Mouse (Mus musculus) G1E (cell line): ENCODE results near the gene Prokr2.

ENCODE experiments used
- CTCF ChIP-seq: IDR thresholded peaks from 2 replicates; pipeline ENCODE4 v1.5.1; 2012; ENCODE audit warnings: low read depth, low read length, inconsistent platforms, mixed read lengths
- GATA1 ChIP-seq: IDR thresholded peaks from 2 replicates; pipeline ENCODE4 v1.6.1; 2012; ENCODE audit warnings: borderline replicate concordance, low read length, inconsistent platforms, mixed read lengths
- GATA2 ChIP-seq: IDR thresholded peaks from 2 replicates; pipeline ENCODE4 v1.6.1; 2012; ENCODE audit warnings: low read depth, low read length, inconsistent platforms, borderline replicate concordance
- POLR2AphosphoS5 ChIP-seq: IDR thresholded peaks from 2 replicates; pipeline ENCODE4 v1.6.1; 2012; ENCODE audit warnings: low read depth, low read length, inconsistent platforms; ENCODE audit not compliant: insufficient replicate concordance

GRCm38 (mm10) chr2:132323541-132323940 lies 61.7 kb downstream of the Prokr2 start:
- TF ChIP-seq CTCF (no peak), GATA1 (no peak), POLR2AphosphoS5 (no peak), GATA2 (no peak)
